Mouse (Mus musculus) heart, embryonic 11.5 days (tissue): Measurements from ENCODE around the gene Cfap36. TPM values are rescaled to one million over a fixed set of nuclear protein-coding genes. Genes with fewer than 3 reads are reported as not detected.

Experiments
- ATAC-seq: fragments of 200-750 bp; cut with Nextera tagmentation; replicated peaks from 2 replicates; pipeline ENCODE4 v1.8.0; 2017; ENCODE audit warnings: moderate library complexity; ENCODE audit not compliant: insufficient number of reproducible peaks, low FRiP score, low TSS enrichment
- H3K27ac ChIP-seq: fragments of 300-500 bp; sonication (generic); 2 replicates; pipeline ENCODE4 v1.5.1; 2014; ENCODE audit warnings: mild to moderate bottlenecking, low read depth, low read length
- H3K27me3 ChIP-seq: fragments of 300-500 bp; sonication (generic); 2 replicates; pipeline ENCODE4 v1.6.1; 2014; ENCODE audit warnings: mild to moderate bottlenecking, low read length, mixed read lengths; ENCODE audit not compliant: control insufficient read depth, insufficient read depth
- H3K36me3 ChIP-seq: fragments of 300-500 bp; sonication (generic); 2 replicates; pipeline ENCODE4 v1.6.1; 2014; ENCODE audit warnings: mild to moderate bottlenecking, low read length, moderate library complexity, mixed read lengths; ENCODE audit not compliant: control insufficient read depth, insufficient read depth
- H3K4me1 ChIP-seq: fragments of 300-500 bp; sonication (generic); 2 replicates; pipeline ENCODE4 v1.6.1; 2014; ENCODE audit warnings: low read length; ENCODE audit not compliant: control insufficient read depth, insufficient read depth
- H3K4me2 ChIP-seq: fragments of 300-500 bp; sonication (generic); 2 replicates; pipeline ENCODE4 v1.6.1; 2014; ENCODE audit warnings: mild to moderate bottlenecking, moderate library complexity
- H3K4me3 ChIP-seq: fragments of 300-500 bp; sonication (generic); 2 replicates; pipeline ENCODE4 v1.5.1; 2014; ENCODE audit warnings: low read depth, low read length
- H3K9ac ChIP-seq: fragments of 300-500 bp; sonication (generic); 2 replicates; pipeline ENCODE4 v1.6.1; 2014; ENCODE audit warnings: mild to moderate bottlenecking, low read depth, low read length, moderate library complexity
- H3K9me3 ChIP-seq: fragments of 300-500 bp; sonication (generic); replicated peaks from 2 replicates; pipeline ENCODE4 v1.6.1; 2016; ENCODE audit warnings: low read length; ENCODE audit not compliant: control insufficient read depth
- WGBS: fragments of 180-500 bp; shearing (Covaris S2); extraction: QIAGEN DNeasy Blood & Tissue Kit; methylation state at CpG from one replicate; pipeline ENCODE4 v1.1.7; 2014; ENCODE audit not compliant: insufficient replicate concordance; 5-methylcytosine and 5-hydroxymethylcytosine counted together
- polyA plus RNA-seq: library from polyadenylated mRNA; unstranded; fragments of >200 nt; fragmentation: Nextera tagmentation; extraction: Ambion mirVana; gene quantifications from 2 replicates; pipeline ENCODE4 v1.2.1, GENCODE M21; 2014

The Cfap36 gene
- polyA plus RNA-seq, 1 experiment from 2014 or later = 46.3 TPM

DNA sequence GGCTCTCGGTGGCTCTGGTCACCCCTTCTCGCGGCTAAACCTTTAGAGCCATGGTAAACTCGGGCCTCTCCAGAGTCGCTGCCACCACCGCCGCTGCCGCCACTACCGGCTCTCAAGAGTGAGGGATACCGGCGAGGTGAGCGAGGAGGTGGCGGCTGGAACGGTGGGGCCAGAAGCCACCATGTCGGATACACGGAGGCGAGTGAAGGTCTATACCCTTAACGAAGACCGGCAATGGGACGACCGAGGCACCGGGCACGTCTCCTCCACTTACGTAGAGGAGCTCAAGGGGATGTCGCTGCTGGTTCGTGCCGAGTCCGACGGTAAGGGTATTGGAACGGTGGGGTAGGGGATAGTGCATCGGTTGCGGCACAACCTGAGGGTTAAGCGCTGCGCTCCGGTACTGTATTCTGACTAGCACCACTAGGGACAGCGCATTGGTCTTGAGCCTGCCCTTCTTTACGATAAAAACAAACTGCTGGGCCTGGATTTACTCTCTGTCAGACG, 74.0 kb downstream of the Cfap36 start:
- Histone ChIP-seq H3K27ac (peak overlapping the region; percentile 93), H3K4me2 (peak overlapping the region; percentile 81), H3K4me1 (peaks cover 5% of the 10 kb centered on the region; the same call in 1 of the 2 replicates), H3K9me3 (no peaks in the 10 kb centered on the region), H3K27me3 (no peaks in the 10 kb centered on the region), H3K9ac (peak overlapping the region; percentile 95), H3K4me3 (peak overlapping the region; percentile 92), H3K36me3 (no peaks in the 10 kb centered on the region)
- WGBS = under 1% methylated on average over 38 of the region's 38 CpGs
- ATAC-seq = peak; percentile 66

DNA sequence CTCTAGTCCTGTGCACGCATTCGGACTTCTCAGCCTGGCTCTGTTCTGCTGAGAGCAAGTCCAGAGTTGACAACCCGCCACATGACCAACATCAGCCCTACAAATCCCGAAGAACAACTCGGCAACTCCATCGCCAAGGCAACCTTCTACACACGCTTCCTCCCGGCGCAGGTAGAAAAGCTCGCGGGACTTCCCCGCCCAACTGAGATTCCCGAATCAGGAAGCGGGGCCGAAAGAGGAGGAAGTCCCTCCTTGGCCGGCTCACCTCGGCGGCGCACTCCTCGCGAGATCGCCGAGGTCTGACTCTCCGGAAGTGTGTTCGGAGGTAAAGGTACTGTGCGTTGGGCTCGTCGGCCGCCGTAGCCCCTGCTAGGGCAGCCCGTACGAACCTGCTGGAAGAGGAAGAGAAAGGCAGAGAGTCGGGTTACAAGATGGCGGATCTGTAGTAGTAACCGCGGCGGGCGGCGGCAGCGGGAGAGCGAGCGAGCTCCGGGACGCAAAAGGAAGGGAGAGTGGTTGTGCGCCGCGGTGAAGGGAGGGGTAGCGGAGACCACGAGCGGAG, 74.6 kb downstream of the Cfap36 start, which contains the start of gene Ppp4r3b:
Gene Ppp4r3b, plus strand, starts transcription at position 328 of the 562 bp plus-strand sequence.
- peak; percentile 99 for ATAC-seq
- peak within 1 kb of the TSS; percentile 92 for H3K4me3 ChIP-seq
- H3K9me3 ChIP-seq = no peaks in the 10 kb centered on the region
- peaks cover 5% of the 10 kb centered on the region; the same call in 1 of the 2 replicates for H3K4me1 ChIP-seq
- H3K36me3 ChIP-seq = no peaks in the 10 kb centered on the region
- H3K9ac ChIP-seq = peak within 1 kb of the TSS; percentile 95
- peak within 1 kb of the TSS; percentile 81 for H3K4me2 ChIP-seq
- no peaks in the 10 kb centered on the region for H3K27me3 ChIP-seq
- under 1% methylated on average over 50 of the region's 50 CpGs for WGBS
- peak within 1 kb of the TSS; percentile 93 for H3K27ac ChIP-seq

DNA sequence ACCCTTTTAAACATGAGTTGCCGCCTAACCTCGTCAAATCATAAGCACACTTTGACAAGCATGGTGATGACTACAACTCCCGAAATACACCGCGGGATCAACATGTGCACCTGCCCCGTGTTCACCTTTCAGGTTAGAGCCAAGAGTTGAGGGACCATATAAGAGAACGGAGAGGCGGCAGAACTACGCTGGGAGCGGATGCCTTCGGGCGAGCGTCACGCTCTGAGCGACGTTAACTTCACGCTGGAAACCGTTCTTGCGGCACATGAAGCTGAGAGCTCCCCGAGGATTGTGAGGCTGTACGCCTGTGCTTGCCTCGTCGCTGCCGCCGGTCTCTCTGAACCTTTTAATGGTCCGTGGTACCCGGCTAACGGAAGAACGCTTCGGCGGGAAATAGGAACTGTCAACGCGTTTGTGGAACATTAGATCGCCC, 75.2 kb downstream of the Cfap36 start:
- Histone ChIP-seq H3K4me1 (peaks cover 5% of the 10 kb centered on the region; the same call in 1 of the 2 replicates), H3K27ac (peak overlapping the region; percentile 93), H3K4me3 (peak overlapping the region; percentile 92), H3K27me3 (no peaks in the 10 kb centered on the region), H3K9ac (peak overlapping the region; percentile 69), H3K4me2 (peak overlapping the region; percentile 78), H3K9me3 (no peaks in the 10 kb centered on the region), H3K36me3 (no peaks in the 10 kb centered on the region)
- WGBS = under 1% methylated on average over 34 of the region's 34 CpGs
- peak; percentile 19 for ATAC-seq

Other genes with a start within 250 kb of the Cfap36 start
- gene Pnpt1, start 116.7 kb downstream of the Cfap36 start, polyA plus RNA-seq = 49.1 and 51.7 TPM in 2 replicates
- 42.3 and 47.3 TPM in 2 replicates for gene Ppp4r3b, start 74.5 kb downstream of the Cfap36 start, polyA plus RNA-seq
- 24.9 and 25.0 TPM in 2 replicates for gene Ccdc88a, start 126.2 kb upstream of the Cfap36 start, polyA plus RNA-seq